In the genomic region with DNA sequence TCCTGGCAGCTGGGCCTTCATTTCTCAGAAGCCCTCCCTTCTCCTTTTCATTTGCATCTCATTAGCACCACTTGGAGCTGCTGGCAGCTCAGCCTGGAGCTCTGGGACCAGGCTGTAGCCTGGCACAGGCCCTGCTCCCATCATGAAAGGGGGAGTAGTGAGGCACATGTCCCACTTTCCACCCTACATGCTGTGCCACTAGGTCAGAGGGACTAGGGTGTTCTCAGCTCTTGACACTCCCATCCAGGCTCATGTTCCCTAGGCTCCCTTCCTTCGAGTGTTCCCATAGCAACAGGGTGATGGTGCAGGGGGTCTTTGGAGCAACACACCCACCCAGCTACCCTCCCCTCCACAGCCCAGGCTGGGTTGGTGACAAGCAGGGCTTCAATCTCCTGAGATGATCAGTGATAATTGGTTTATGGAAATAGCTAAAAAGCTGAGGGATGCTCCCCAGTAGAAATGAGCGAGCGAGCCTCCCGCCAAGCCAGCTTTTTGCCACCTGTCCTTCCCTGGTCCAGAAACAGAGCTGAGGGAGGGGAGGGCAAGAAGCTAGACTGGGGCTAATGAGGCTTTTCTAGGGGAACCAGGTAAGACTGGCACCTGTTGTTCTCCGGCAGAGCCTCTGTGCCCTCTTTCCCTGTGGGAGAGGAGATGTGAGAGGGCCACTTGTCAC, we compare ENCODE assay signal across 11 mouse cellular contexts. TPM values are rescaled to one million over a fixed set of nuclear protein-coding genes. Genes with fewer than 3 reads are reported as not detected.
A peak's percentile ranks its signal among the peaks of the same experiment; 100 is the strongest.
DNase-seq lines count a peak whose midpoint lies in the region; ATAC-seq lines count a peak whose summit lies in the region.
"Had no signal": no experiment of that assay in that cellular context is flagged by ENCODE, and none has a peak within 500 bp of the region (broad histone marks: within the 10 kb centered on the region; RNA-seq: fewer than 3 reads in every experiment).

No protein-coding gene starts in this region.

- H3K9ac ChIP-seq in hindbrain, embryonic 11.5 days (ENCODE audit: low read depth, low read length): no peak overlapping the region
- H3K9ac ChIP-seq in midbrain, embryonic 15.5 days: no peak overlapping the region
- H3K9ac ChIP-seq: embryonic facial prominence, embryonic 15.5 days; heart, embryonic 12.5 days had no signal

- H3K27ac ChIP-seq in hindbrain, embryonic 11.5 days (ENCODE audit: low read depth, low read length): 0 out of 2 replicates have a peak overlapping the region, but pooled peaks have one; percentile 13
- peak overlapping the region; percentile 77 for H3K27ac ChIP-seq in midbrain, embryonic 15.5 days
- H3K27ac ChIP-seq: macrophage had no signal

- no peaks in the 10 kb centered on the region for H3K9me3 ChIP-seq in hindbrain, embryonic 11.5 days (ENCODE audit: control insufficient read depth, low read length)
- H3K9me3 ChIP-seq in midbrain, embryonic 15.5 days: no peaks in the 10 kb centered on the region
- H3K9me3 ChIP-seq: embryonic facial prominence, embryonic 15.5 days; heart, embryonic 12.5 days had no signal

- H3K36me3 ChIP-seq in hindbrain, embryonic 11.5 days (ENCODE audit: control insufficient read depth, insufficient read depth, low read length): no peaks in the 10 kb centered on the region
- H3K36me3 ChIP-seq in midbrain, embryonic 15.5 days (replicated peaks): no peaks in the 10 kb centered on the region
- H3K36me3 ChIP-seq: embryonic facial prominence, embryonic 15.5 days; heart, embryonic 12.5 days had no signal

- intact Hi-C loops in left cerebral cortex, postnatal 14 days (cut with DNase I): loop anchor here (5.0 kb wide), 1 partner anchor 44 kb away; no protein-coding TSS in a partner anchor

- WGBS in hindbrain, embryonic 11.5 days: 56% methylated on average over 5 of the region's 5 CpGs
- 36% methylated on average over 5 of the region's 5 CpGs for WGBS in midbrain, embryonic 15.5 days

- peak; percentile 29 to 75 for DNase-seq in left cerebral cortex, postnatal 14 days (ENCODE audit: low spot score in 2 of 2)
- DNase-seq in left cerebral cortex, adult 11 months (ENCODE audit: low spot score): no peak
- peak; percentile 65 for DNase-seq in cerebellum, adult 9-10 months
- no peak for DNase-seq in hindbrain, embryonic 11.5 days (ENCODE audit: low spot score)
- no peak for DNase-seq in adrenal gland, postnatal 4 days (ENCODE audit: low spot score in 2 of 2)
- DNase-seq in spleen, adult 12 weeks (ENCODE audit: low spot score): no peak
- DNase-seq in spleen, postnatal 14 days (ENCODE audit: low spot score in 2 of 2): no peak

- ATAC-seq in hindbrain, embryonic 11.5 days (ENCODE audit: low FRiP score): 0 out of 2 replicates have a peak, but pooled peaks have one; percentile 35
- ATAC-seq in midbrain, embryonic 15.5 days (replicated peaks): peak; percentile 81

- no peak overlapping the region for H3K4me2 ChIP-seq in hindbrain, embryonic 11.5 days (replicated peaks; ENCODE audit: low read depth, low read length)
- H3K4me2 ChIP-seq in midbrain, embryonic 15.5 days: no peak overlapping the region
- H3K4me2 ChIP-seq: embryonic facial prominence, embryonic 15.5 days; heart, embryonic 12.5 days had no signal

- H3K4me1 ChIP-seq in hindbrain, embryonic 11.5 days (replicated peaks; ENCODE audit: control insufficient read depth, insufficient read depth, low read length): peaks cover 4% of the 10 kb centered on the region
- H3K4me1 ChIP-seq in midbrain, embryonic 15.5 days: peaks cover 21% of the 10 kb centered on the region

- no peaks in the 10 kb centered on the region for H3K27me3 ChIP-seq in hindbrain, embryonic 11.5 days (ENCODE audit: control insufficient read depth, insufficient read depth, low read length)
- H3K27me3 ChIP-seq in midbrain, embryonic 15.5 days (replicated peaks): no peaks in the 10 kb centered on the region
- H3K27me3 ChIP-seq: embryonic facial prominence, embryonic 15.5 days had no signal

- H3K4me3 ChIP-seq in hindbrain, embryonic 11.5 days (ENCODE audit: low read depth, low read length): no peak overlapping the region
- no peak overlapping the region for H3K4me3 ChIP-seq in midbrain, embryonic 15.5 days
- H3K4me3 ChIP-seq: embryonic facial prominence, embryonic 15.5 days; heart, embryonic 12.5 days had no signal

RNA-seq across cellular contexts. Expression of a gene that starts 21.9 kb away (rescaled TPM):
- 1 to 10 TPM in 1 of 2 experiments, under 1 TPM in 1; 0.42 to 1.3 TPM for total RNA-seq in left cerebral cortex, postnatal 14 days (2021)
- 0.31 and 0.99 TPM in 2 replicates for polyA plus RNA-seq in hindbrain, embryonic 11.5 days (2014; fragmentation: Nextera tagmentation; extraction: Ambion mirVana)
- polyA plus RNA-seq in midbrain, embryonic 15.5 days (2015; fragmentation: Nextera tagmentation; extraction: Ambion mirVana): 0.36 and 0.79 TPM in 2 replicates
- under 1 TPM in 1 of 2 experiments, not detected in 1; 0.87 TPM for total RNA-seq in adrenal gland, postnatal 4 days (2021)
- polyA plus RNA-seq: heart, embryonic 12.5 days; macrophage had no signal

RNA-seq across cellular contexts. Expression of a gene that starts 33.2 kb away (rescaled TPM):
- total RNA-seq in left cerebral cortex, postnatal 14 days (2021): 10 to 100 TPM in 1 of 2 experiments, 1 to 10 TPM in 1; 7.7 to 10.4 TPM
- 8.2 and 12.7 TPM in 2 replicates for polyA plus RNA-seq in hindbrain, embryonic 11.5 days (2014; fragmentation: Nextera tagmentation; extraction: Ambion mirVana)
- polyA plus RNA-seq in midbrain, embryonic 15.5 days (2015; fragmentation: Nextera tagmentation; extraction: Ambion mirVana): 15.0 and 15.7 TPM in 2 replicates
- total RNA-seq in adrenal gland, postnatal 4 days (2021): 1 to 10 TPM in 1 of 2 experiments, under 1 TPM in 1; 0.90 to 2.2 TPM
- polyA plus RNA-seq: macrophage had no signal

Comparison
In these comparisons a context has a peak if more than half of its experiments do, and no peak if none do; other contexts are left out.
1. DNase-seq: peak in left cerebral cortex, postnatal 14 days (2 of 2) and cerebellum, adult 9-10 months (single experiment); none in left cerebral cortex, adult 11 months (single experiment), hindbrain, embryonic 11.5 days (single experiment), adrenal gland, postnatal 4 days (0 of 2), spleen, adult 12 weeks (single experiment) and spleen, postnatal 14 days (0 of 2).